9 mouse cellular contexts compared by ENCODE assay signal in genomic region chr8:105605491-105606188, GRCm38 (mm10). TPM values are rescaled to one million over a fixed set of nuclear protein-coding genes. Genes with fewer than 3 reads are reported as not detected.
DNase-seq lines count a peak whose midpoint lies in the region; ATAC-seq and TF ChIP-seq lines count a peak whose summit lies in the region.
"Had no signal": no experiment of that assay in that cellular context is flagged by ENCODE, and none has a peak within 500 bp of the region (broad histone marks: within the 10 kb centered on the region; RNA-seq: fewer than 3 reads in every experiment).

No protein-coding gene starts in this region.

- peak overlapping the region; percentile 93 for H3K4me2 ChIP-seq in CH12.LX (ENCODE audit: insufficient read depth, low read depth, poor library complexity, severe bottlenecking)
- peak overlapping the region; percentile 89 for H3K4me2 ChIP-seq in heart, embryonic 14.5 days (ENCODE audit: low read length)

- in situ Hi-C loops in CH12.LX (cut with MboI; ENCODE audit: low pct_ligation_motif_present, low pct_unique_long_range_greater_than_20kb, low sequenced_read_pairs): no loop called here

- dilution Hi-C loops in CH12.LX (cut with MboI; ENCODE audit: extremely low pct_ligation_motif_present, extremely low pct_unique_long_range_greater_than_20kb, low sequenced_read_pairs): no loop called here

- H3K9ac ChIP-seq in CH12.LX (ENCODE audit: insufficient read depth, low read depth): peak overlapping the region; percentile 73
- H3K9ac ChIP-seq in heart, embryonic 14.5 days (ENCODE audit: low read length): peak overlapping the region; percentile 96

- peaks cover 0 to 4% of the 10 kb centered on the region in 2 experiments for H3K36me3 ChIP-seq in CH12.LX (replicated peaks in 1 of 2; ENCODE audit: control insufficient read depth in 1 of 2, insufficient read depth in 1 of 2, low read length in 1 of 2)
- H3K36me3 ChIP-seq in heart, embryonic 14.5 days (ENCODE audit: control insufficient read depth, insufficient read depth, low read length): no peaks in the 10 kb centered on the region; the same call in 1 of the 2 replicates

- TF ChIP-seq RAD21 in CH12.LX (IDR thresholded peaks at IDR 0.05; ENCODE audit: low read depth, low read length): no peak

- DNase-seq in CH12.LX (ENCODE audit: extremely low read depth) (no peak), R1 (ENCODE audit: low read depth, low spot score) (peak; percentile 66)
- peak; percentile 57 for DNase-seq in embryo, embryonic 11 days
- DNase-seq in kidney, postnatal 14 days: peak; percentile 59
- peak; percentile 46 to 53 for DNase-seq in spleen, postnatal 36 days (ENCODE audit: low spot score in 2 of 2)
- DNase-seq in right cerebral cortex, postnatal 25 days: no peak

- H3K4me3 ChIP-seq in CH12.LX (replicated peaks in 1 of 3; ENCODE audit: low read depth in 2 of 3, low read length in 2 of 3, poor library complexity in 1 of 3): peak overlapping the region; percentile 70 to 79 (median 71)
- H3K4me3 ChIP-seq in heart, embryonic 14.5 days (ENCODE audit: control insufficient read depth in 1 of 2, insufficient read depth in 1 of 2, low read depth in 1 of 2, low read length in 2 of 2): peak overlapping the region; percentile 88 to 97

- TF ChIP-seq EP300 in CH12.LX (IDR thresholded peaks at IDR 0.05; ENCODE audit: low read length): no peak

- H3K27me3 ChIP-seq in CH12.LX (replicated peaks): peaks cover 5% of the 10 kb centered on the region
- no peaks in the 10 kb centered on the region for H3K27me3 ChIP-seq in heart, embryonic 14.5 days (ENCODE audit: control insufficient read depth, insufficient read depth, low read length)

- peaks cover 7 to 36% of the 10 kb centered on the region in 2 experiments for H3K4me1 ChIP-seq in CH12.LX (ENCODE audit: control insufficient read depth in 1 of 2, insufficient read depth in 2 of 2)
- peaks cover 14 to 23% of the 10 kb centered on the region in 2 experiments for H3K4me1 ChIP-seq in heart, embryonic 14.5 days (ENCODE audit: control insufficient read depth in 2 of 2, insufficient read depth in 2 of 2, low read length in 2 of 2)

- no peak for TF ChIP-seq CTCF in CH12.LX (conservative IDR thresholded peaks at IDR 0.05 in 1 of 2, IDR thresholded peaks at IDR 0.05 in 1 of 2; ENCODE audit: low read depth in 2 of 2, low read length in 2 of 2)

- no peaks in the 10 kb centered on the region for H3K79me2 ChIP-seq in CH12.LX (replicated peaks; ENCODE audit: control insufficient read depth, extremely low read depth, insufficient read depth, poor library complexity, severe bottlenecking)

- peak; percentile 41 for ATAC-seq in heart, embryonic 14.5 days (ENCODE audit: insufficient number of reproducible peaks, insufficient read depth, low FRiP score, low read depth)
- ATAC-seq in megakaryocyte, adult 5-6 weeks (ENCODE audit: poor library complexity, severe bottlenecking): peak; percentile 30

- no peaks in the 10 kb centered on the region for H3K9me3 ChIP-seq in CH12.LX (replicated peaks; ENCODE audit: low read length)
- H3K9me3 ChIP-seq in heart, embryonic 14.5 days (ENCODE audit: control insufficient read depth, low read length): no peaks in the 10 kb centered on the region

- under 1% methylated on average over 39 of the region's 39 CpGs for WGBS in heart, embryonic 14.5 days

- TF ChIP-seq POLR2A in CH12.LX (IDR thresholded peaks at IDR 0.05; ENCODE audit: low read depth, low read length): no peak

- H3K27ac ChIP-seq in CH12.LX (ENCODE audit: insufficient read depth, low read depth): no peak overlapping the region; the same call in 1 of the 2 replicates
- peak overlapping the region; percentile 89 to 92 for H3K27ac ChIP-seq in heart, embryonic 14.5 days (replicated peaks in 1 of 2; ENCODE audit: control insufficient read depth in 1 of 2, insufficient read depth in 1 of 2, low read depth in 2 of 2, low read length in 2 of 2)

TF ChIP-seq in CH12.LX, 34 proteins besides CTCF, POLR2A, EP300 and RAD21:
- TF ChIP-seq MAX (IDR thresholded peaks at IDR 0.05; ENCODE audit: low read length) (peak; percentile 2; the same call in 1 of the 2 replicates), ZMIZ1 (IDR thresholded peaks at IDR 0.05; ENCODE audit: low read depth, low read length) (0 out of 2 replicates have a peak, but pooled peaks have one; percentile 2), CHD1 (IDR thresholded peaks at IDR 0.05; ENCODE audit: low read depth, low read length) (no peak)
TF ChIP-seq in CH12.LX: peak in this region for 2.

RNA-seq across cellular contexts. Expression of gene Ripor1, which starts 0.6 kb away (rescaled TPM):
- total RNA-seq in CH12.LX (2012; rRNA removed) (1.5 and 1.7 TPM in 2 replicates), CH12.LX (2014; rRNA removed) (0.24 and 0.28 TPM in 2 replicates)
- polyA plus RNA-seq in CH12.LX (2012; ENCODE audit: insufficient read length, low read depth): 5.8 and 7.2 TPM in 2 replicates
- polyA plus RNA-seq in heart, embryonic 14.5 days (2014; fragmentation: Nextera tagmentation; extraction: Ambion mirVana): 25.7 and 25.8 TPM in 2 replicates
- total RNA-seq in megakaryocyte, adult 5-6 weeks (2015): 13.5 and 16.9 TPM in 2 replicates
- total RNA-seq in megakaryocyte, adult 5-6 weeks (2017): 1.6 and 2.6 TPM in 2 replicates

RNA-seq across cellular contexts. Expression of gene Ctcf, which starts 30.7 kb away (rescaled TPM):
- total RNA-seq in CH12.LX (2012; rRNA removed) (42.3 and 47.2 TPM in 2 replicates), CH12.LX (2014; rRNA removed) (48.3 and 52.4 TPM in 2 replicates)
- 97.9 and 107 TPM in 2 replicates for polyA plus RNA-seq in CH12.LX (2012; ENCODE audit: insufficient read length, low read depth)
- polyA plus RNA-seq in heart, embryonic 14.5 days (2014; fragmentation: Nextera tagmentation; extraction: Ambion mirVana): 54.7 and 62.5 TPM in 2 replicates
- 97.0 and 98.3 TPM in 2 replicates for total RNA-seq in megakaryocyte, adult 5-6 weeks (2015)
- 101 and 124 TPM in 2 replicates for total RNA-seq in megakaryocyte, adult 5-6 weeks (2017)

RNA-seq across cellular contexts. Expression of gene Agrp, which starts 31.6 kb away (rescaled TPM):
- total RNA-seq in CH12.LX (2012; rRNA removed) (0.21 and 0.30 TPM in 2 replicates), CH12.LX (2014; rRNA removed) (not detected in 2 replicates)
- polyA plus RNA-seq in CH12.LX (2012; ENCODE audit: insufficient read length, low read depth): not detected in 2 replicates
- polyA plus RNA-seq in heart, embryonic 14.5 days (2014; fragmentation: Nextera tagmentation; extraction: Ambion mirVana): 0.54 TPM in 2 replicates
- total RNA-seq in megakaryocyte, adult 5-6 weeks (2015): not detected in 2 replicates
- not detected in 2 replicates for total RNA-seq in megakaryocyte, adult 5-6 weeks (2017)
- total RNA-seq: heart, postnatal 36 days had no signal

RNA-seq across cellular contexts. Expression of gene Atp6v0d1, which starts 39.8 kb away (rescaled TPM):
- 38.0 and 48.8 TPM in 2 replicates for total RNA-seq in CH12.LX (2012; rRNA removed)
- total RNA-seq in CH12.LX (2014; rRNA removed): 51.0 and 55.3 TPM in 2 replicates
- polyA plus RNA-seq in CH12.LX (2012; ENCODE audit: insufficient read length, low read depth): 48.8 and 53.6 TPM in 2 replicates
- polyA plus RNA-seq in heart, embryonic 14.5 days (2014; fragmentation: Nextera tagmentation; extraction: Ambion mirVana): 59.1 and 64.5 TPM in 2 replicates
- 222 and 239 TPM in 2 replicates for total RNA-seq in megakaryocyte, adult 5-6 weeks (2015)
- total RNA-seq in megakaryocyte, adult 5-6 weeks (2017): 86.2 and 101 TPM in 2 replicates

Comparison
In these comparisons a context has a peak if more than half of its experiments do, and no peak if none do; other contexts are left out.
1. DNase-seq: peak in R1 (single experiment), embryo, embryonic 11 days (single experiment), kidney, postnatal 14 days (single experiment) and spleen, postnatal 36 days (2 of 2); none in CH12.LX (single experiment) and right cerebral cortex, postnatal 25 days (single experiment).